Mouse (Mus musculus): ENCODE data around the gene Hnrnpdl. TPM values are rescaled to one million over a fixed set of nuclear protein-coding genes. Genes with fewer than 3 reads are reported as not detected.
A peak's percentile ranks its signal among the peaks of the same experiment; 100 is the strongest.

Gene Hnrnpdl
- total and polyA plus RNA-seq, 3 experiments = 153 to 239 TPM; not detected in 1

DNA sequence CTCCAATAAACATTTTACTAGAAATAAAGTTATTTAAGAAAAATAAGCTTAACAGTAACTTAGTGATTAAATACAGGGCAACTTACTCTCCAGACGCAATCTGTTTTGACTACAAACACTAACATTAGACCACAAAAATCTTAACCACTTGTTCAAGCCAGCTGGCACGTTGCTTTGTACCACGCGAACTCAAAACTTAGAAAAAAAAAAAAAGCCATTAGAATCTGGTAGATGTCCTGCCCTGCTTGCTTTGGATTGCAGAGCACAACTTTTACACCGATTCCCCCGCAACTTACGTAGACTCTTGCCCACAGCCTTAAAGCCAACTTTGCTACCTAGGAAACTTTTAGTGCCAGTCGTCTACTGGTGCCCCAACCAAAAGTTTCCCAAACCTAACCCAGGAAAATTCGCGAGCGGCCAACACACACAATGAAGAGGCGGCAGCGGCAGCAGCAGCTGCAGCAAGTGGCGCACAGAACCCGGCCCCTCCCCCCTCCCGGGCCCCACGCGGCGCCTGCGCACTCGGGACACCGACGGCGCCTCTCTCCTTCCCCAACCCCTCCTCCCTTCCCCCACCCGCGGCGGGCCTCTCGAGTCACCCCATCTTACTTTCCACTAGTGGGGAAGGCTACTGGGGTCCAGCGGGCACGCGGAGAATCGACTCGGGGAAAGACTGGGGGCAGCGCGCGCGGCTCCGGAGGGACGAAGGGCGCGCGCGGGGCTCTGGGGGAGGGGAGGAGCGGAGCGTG is 1.3 kb downstream of the Hnrnpdl start:
- peak; percentile 84 for DNase-seq (ENCODE audit: low read depth, low spot score)
- peaks cover 76% of the 10 kb centered on the region for H3K79me2 ChIP-seq (ENCODE audit: control insufficient read depth, insufficient read depth, low read length, poor library complexity)
- TF ChIP-seq NELFE (IDR thresholded peaks at IDR 0.05; ENCODE audit: low read depth, low read length) (no peak), CHD2 (IDR thresholded peaks at IDR 0.05; ENCODE audit: low read length) (peak; percentile 48), ELF1 (IDR thresholded peaks at IDR 0.05; ENCODE audit: low read depth, low read length) (0 out of 2 replicates have a peak, but pooled peaks have one; percentile 14), BHLHE40 (IDR thresholded peaks at IDR 0.05; ENCODE audit: borderline replicate concordance, low read depth, low read length) (0 out of 2 replicates have a peak, but pooled peaks have one; percentile 27), USF2 (IDR thresholded peaks at IDR 0.05; ENCODE audit: borderline replicate concordance in 1 of 2, insufficient read depth in 1 of 2, low read depth in 1 of 2, low read length in 2 of 2) (no peak), EP300 (IDR thresholded peaks at IDR 0.05; ENCODE audit: low read depth in 1 of 2, low read length in 2 of 2) (peak in 1 of 2 experiments; percentile 20; a peak in 1 of 4 replicates), NRF1 (IDR thresholded peaks at IDR 0.05; ENCODE audit: insufficient read depth, low read depth, low read length, poor library complexity, severe bottlenecking) (peak; percentile 77), RCOR1 (IDR thresholded peaks at IDR 0.05; ENCODE audit: low read depth, low read length) (no peak), SIN3A (IDR thresholded peaks at IDR 0.05; ENCODE audit: low read length) (peak; percentile 24; the same call in 1 of the 2 replicates), TCF12 (IDR thresholded peaks at IDR 0.05; ENCODE audit: low read depth, low read length) (peak; percentile 13; the same call in 1 of the 2 replicates), ZMIZ1 (IDR thresholded peaks at IDR 0.05; ENCODE audit: low read depth, low read length) (no peak), MEF2A (IDR thresholded peaks at IDR 0.05; ENCODE audit: extremely low read depth, insufficient replicate concordance, low read depth, low read length, poor library complexity, severe bottlenecking) (no peak)
- peaks cover 0 to 16% of the 10 kb centered on the region in 2 experiments; a peak in 1 of 4 replicates for H3K4me1 ChIP-seq (ENCODE audit: control insufficient read depth in 1 of 2, insufficient read depth in 2 of 2, low read length in 2 of 2)
- H3K27ac ChIP-seq (ENCODE audit: control insufficient read depth, low read depth, low read length) = peak overlapping the region; percentile 91
- peaks cover 30 to 33% of the 10 kb centered on the region in 2 experiments for H3K36me3 ChIP-seq (ENCODE audit: control insufficient read depth in 1 of 2, insufficient read depth in 2 of 2, low read length in 2 of 2)
- H3K9me3 ChIP-seq (replicated peaks; ENCODE audit: insufficient read depth, low read length) = no peaks in the 10 kb centered on the region
- peak overlapping the region; percentile 98 for H3K9ac ChIP-seq (ENCODE audit: control insufficient read depth, low read depth, low read length, poor library complexity, severe bottlenecking)
- H3K27me3 ChIP-seq (ENCODE audit: control insufficient read depth in 1 of 2, insufficient read depth in 2 of 2, low read length in 2 of 2) = no peaks in the 10 kb centered on the region
- peak overlapping the region; percentile 90 to 98 for H3K4me3 ChIP-seq (ENCODE audit: control insufficient read depth in 1 of 2, insufficient read depth in 1 of 2, low read depth in 2 of 2, low read length in 2 of 2)

GRCm38 (mm10) chr5:100036681-100037080 is 2.8 kb downstream of the Hnrnpdl start:
- H3K36me3 ChIP-seq (ENCODE audit: control insufficient read depth in 1 of 2, insufficient read depth in 2 of 2, low read length in 2 of 2) = peaks cover 30 to 31% of the 10 kb centered on the region in 2 experiments
- H3K4me1 ChIP-seq (ENCODE audit: control insufficient read depth in 1 of 2, insufficient read depth in 2 of 2, low read length in 2 of 2) = peaks cover 0 to 13% of the 10 kb centered on the region in 2 experiments; a peak in 1 of 4 replicates
- peaks cover 61% of the 10 kb centered on the region for H3K79me2 ChIP-seq (ENCODE audit: control insufficient read depth, insufficient read depth, low read length, poor library complexity)
- H3K27me3 ChIP-seq (ENCODE audit: control insufficient read depth in 1 of 2, insufficient read depth in 2 of 2, low read length in 2 of 2) = no peaks in the 10 kb centered on the region
- no peak overlapping the region for H3K27ac ChIP-seq (ENCODE audit: control insufficient read depth, low read depth, low read length)
- DNase-seq (ENCODE audit: low read depth, low spot score) = peak; percentile 38
- H3K9ac ChIP-seq (ENCODE audit: control insufficient read depth, low read depth, low read length, poor library complexity, severe bottlenecking) = peak overlapping the region; percentile 98
- H3K9me3 ChIP-seq (replicated peaks; ENCODE audit: insufficient read depth, low read length) = no peaks in the 10 kb centered on the region
- H3K4me3 ChIP-seq (ENCODE audit: control insufficient read depth in 1 of 2, insufficient read depth in 1 of 2, low read depth in 2 of 2, low read length in 2 of 2) = peak overlapping the region; percentile 53 to 90
- TF ChIP-seq UBTF (IDR thresholded peaks at IDR 0.05; ENCODE audit: borderline replicate concordance, insufficient read depth, low read depth, low read length) (no peak), POLR2A (IDR thresholded peaks at IDR 0.05; ENCODE audit: control insufficient read depth in 1 of 2, insufficient read depth in 1 of 2, low read depth in 1 of 2, low read length in 2 of 2, poor library complexity in 1 of 2) (0 out of 4 replicates have a peak, but pooled peaks of 1 of the 2 experiments have one; percentile 11), SIN3A (IDR thresholded peaks at IDR 0.05; ENCODE audit: low read length) (no peak; the same call in none of the 2 replicates), ZKSCAN1 (IDR thresholded peaks at IDR 0.05; ENCODE audit: low read depth, low read length) (no peak), POLR2AphosphoS5 (IDR thresholded peaks at IDR 0.05; ENCODE audit: borderline replicate concordance, low read depth, low read length) (no peak), EP300 (IDR thresholded peaks at IDR 0.05; ENCODE audit: low read depth in 1 of 2, low read length in 2 of 2) (no peak), CHD1 (IDR thresholded peaks at IDR 0.05; ENCODE audit: low read depth, low read length) (0 out of 2 replicates have a peak, but pooled peaks have one; percentile 40)
